Comparison of ENCODE assay signal across 27 mouse cellular contexts in genomic region chr5:29929381-29929780, GRCm38 (mm10).
DNase-seq lines count a peak whose midpoint lies in the region; ATAC-seq lines count a peak whose summit lies in the region.
"Had no signal": no experiment of that assay in that cellular context is flagged by ENCODE, and none has a peak within 500 bp of the region (broad histone marks: within the 10 kb centered on the region; RNA-seq: fewer than 3 reads in every experiment).

No protein-coding gene starts in this region.

- no peaks in the 10 kb centered on the region for H3K4me1 ChIP-seq in heart, embryonic 11.5 days (ENCODE audit: control insufficient read depth, insufficient read depth, low read length)
- H3K4me1 ChIP-seq: heart, embryonic 12.5 days; heart, embryonic 15.5 days had no signal

- no peak overlapping the region for H3K4me3 ChIP-seq in heart, embryonic 11.5 days (ENCODE audit: low read depth, low read length)
- H3K4me3 ChIP-seq: gastrocnemius, adult 2 months; heart, embryonic 12.5 days; heart, embryonic 15.5 days had no signal

- no peaks in the 10 kb centered on the region for H3K27me3 ChIP-seq in heart, embryonic 11.5 days (ENCODE audit: control insufficient read depth, insufficient read depth, low read length)
- H3K27me3 ChIP-seq: CH12.LX; heart, embryonic 12.5 days; heart, embryonic 15.5 days had no signal

- peak; percentile 21 for DNase-seq in adrenal gland, adult 8-10 months
- DNase-seq in adrenal gland, adult 18-20 months (ENCODE audit: low spot score in 2 of 2) = no peak
- DNase-seq in 416B (ENCODE audit: low read depth) = peak; percentile 26
- DNase-seq in adrenal gland, postnatal 36 days = peak; percentile 43 to 45
- DNase-seq: B cell, adult 2 months; cerebellum, adult 11-12 months; cerebellum, adult 9-10 months; cerebellum, postnatal 14 days; forebrain, postnatal 0 days; gastrocnemius, adult 2 months; gastrocnemius, postnatal 14 days; heart, adult 11 months; heart, postnatal 14 days; heart, postnatal 4 days; kidney, adult 18-20 months; kidney, adult 9 months had no signal

- no peak overlapping the region for H3K9ac ChIP-seq in heart, embryonic 11.5 days (ENCODE audit: low read depth, low read length)
- H3K9ac ChIP-seq: forebrain, postnatal 0 days; heart, embryonic 12.5 days; heart, embryonic 15.5 days; hindbrain, embryonic 14.5 days had no signal

- no peak overlapping the region for H3K4me2 ChIP-seq in heart, embryonic 11.5 days
- H3K4me2 ChIP-seq: heart, embryonic 12.5 days; heart, embryonic 15.5 days; hindbrain, embryonic 14.5 days had no signal

- H3K36me3 ChIP-seq in heart, embryonic 11.5 days (ENCODE audit: control insufficient read depth, insufficient read depth, low read length) = no peaks in the 10 kb centered on the region
- H3K36me3 ChIP-seq: G1E; heart, embryonic 12.5 days; heart, embryonic 15.5 days had no signal

- no peak overlapping the region for H3K27ac ChIP-seq in heart, embryonic 11.5 days (ENCODE audit: low read depth, low read length)
- H3K27ac ChIP-seq: gastrocnemius, adult 2 months; heart, embryonic 15.5 days; hindbrain, embryonic 14.5 days; hindbrain, postnatal 0 days had no signal

- no peak for ATAC-seq in heart, embryonic 11.5 days (replicated peaks; ENCODE audit: insufficient number of reproducible peaks, low FRiP score, low TSS enrichment)
- no peak for ATAC-seq in cerebellum, adult (ENCODE audit: insufficient number of reproducible peaks, low FRiP score, low TSS enrichment)
- ATAC-seq: forebrain, embryonic 14.5 days; forebrain, postnatal 0 days; hindbrain, postnatal 0 days; inflammation-experienced regulatory T-cells, adult 6 months; intestine, embryonic 16.5 days had no signal

- WGBS in heart, embryonic 11.5 days (ENCODE audit: insufficient replicate concordance) = 87% methylated on average over 2 of the region's 2 CpGs

- no peaks in the 10 kb centered on the region for H3K9me3 ChIP-seq in heart, embryonic 11.5 days (replicated peaks; ENCODE audit: control insufficient read depth, low read length)
- H3K9me3 ChIP-seq: G1E; heart, embryonic 12.5 days; heart, embryonic 15.5 days had no signal

Comparison
In these comparisons a context has a peak if more than half of its experiments do, and no peak if none do; other contexts are left out.
1. DNase-seq: peak in adrenal gland, adult 8-10 months (single experiment), 416B (single experiment) and adrenal gland, postnatal 36 days (2 of 2); none in adrenal gland, adult 18-20 months (0 of 2).